Mouse (Mus musculus) hindbrain, embryonic 14.5 days (tissue): ENCODE measurements around the gene Rab40c. TPM values are rescaled to one million over a fixed set of nuclear protein-coding genes. Genes with fewer than 3 reads are reported as not detected.

Experiments
- ATAC-seq: fragments of 200-750 bp; cut with Nextera tagmentation; 2 replicates; pipeline ENCODE4 v1.8.0; 2017; ENCODE audit warnings: moderate number of reproducible peaks, mild to moderate bottlenecking, moderate TSS enrichment, moderate library complexity; ENCODE audit not compliant: low FRiP score
- DNase-seq: peaks from one replicate; pipeline ENCODE4 v3.0.0-alpha.2; 2015; ENCODE audit warnings: low spot score
- H3K27ac ChIP-seq: fragments of 300-500 bp; sonication (generic); 2 replicates; pipeline ENCODE4 v1.5.1; 2014; ENCODE audit warnings: mild to moderate bottlenecking, moderate library complexity
- H3K27me3 ChIP-seq: fragments of 300-500 bp; sonication (generic); 2 replicates; pipeline ENCODE4 v1.6.1; 2014; ENCODE audit warnings: mild to moderate bottlenecking, low read length, mixed read lengths; ENCODE audit not compliant: control insufficient read depth, insufficient read depth
- H3K36me3 ChIP-seq: fragments of 300-500 bp; sonication (generic); replicated peaks from 2 replicates; pipeline ENCODE4 v1.6.1; 2014; ENCODE audit not compliant: control insufficient read depth, insufficient read depth
- H3K4me1 ChIP-seq: fragments of 300-500 bp; sonication (generic); replicated peaks from 2 replicates; pipeline ENCODE4 v1.6.1; 2014; ENCODE audit warnings: antibody characterized with exemption, low read length, mixed read lengths; ENCODE audit not compliant: control insufficient read depth, insufficient read depth
- H3K4me2 ChIP-seq: fragments of 300-500 bp; sonication (generic); replicated peaks from 2 replicates; pipeline ENCODE4 v1.6.1; 2014; ENCODE audit warnings: mild to moderate bottlenecking, moderate library complexity
- H3K4me3 ChIP-seq: fragments of 300-500 bp; sonication (generic); replicated peaks from 2 replicates; pipeline ENCODE4 v1.5.1; 2014; ENCODE audit warnings: mild to moderate bottlenecking, low read length
- H3K9ac ChIP-seq: fragments of 300-500 bp; sonication (generic); 2 replicates; pipeline ENCODE4 v1.6.1; 2014
- H3K9me3 ChIP-seq: fragments of 300-500 bp; sonication (generic); 2 replicates; pipeline ENCODE4 v1.6.1; 2016; ENCODE audit warnings: low read length; ENCODE audit not compliant: control insufficient read depth
- whole genome bisulfite sequencing: fragments of 180-500 bp; shearing (Covaris S2); extraction: QIAGEN DNeasy Blood & Tissue Kit; methylation state at CpG from one replicate; pipeline ENCODE4 v1.1.7; 2014; 5-methylcytosine and 5-hydroxymethylcytosine counted together
- polyA plus RNA-seq: library from polyadenylated mRNA; unstranded; fragments of >200 nt; fragmentation: Nextera tagmentation; extraction: Ambion mirVana; gene quantifications from 2 replicates; pipeline ENCODE4 v1.2.1, GENCODE M21; 2014

Gene Rab40c
- polyA plus RNA-seq, 1 experiment from 2014 or later: 28.1 TPM

DNA sequence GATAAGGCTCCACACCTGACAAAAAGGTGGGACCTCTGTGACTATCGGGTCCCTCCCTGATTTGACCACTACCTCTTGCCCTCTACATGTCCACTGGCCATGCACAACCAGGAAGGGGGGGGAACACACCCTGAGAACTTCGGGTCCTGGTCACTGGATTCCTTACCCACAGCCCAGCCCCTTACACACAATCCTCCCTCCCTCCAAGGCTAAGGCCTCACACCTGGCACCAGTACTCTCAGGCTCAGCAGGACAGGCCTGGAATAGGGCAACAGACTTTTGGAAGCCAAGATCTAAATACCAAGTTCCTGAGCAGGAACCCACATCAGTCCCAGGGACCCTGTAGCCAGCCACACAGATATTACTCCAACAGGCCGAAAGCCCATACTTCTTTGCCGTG lies 80.6 kb downstream of the Rab40c start:
- 87% methylated on average over 4 of the region's 4 CpGs for WGBS
- no peak overlapping the region for H3K4me2 ChIP-seq
- no peaks in the 10 kb centered on the region for H3K9me3 ChIP-seq
- ATAC-seq (no peak), DNase-seq (no peak)
- peaks cover 50% of the 10 kb centered on the region for H3K36me3 ChIP-seq
- H3K4me1 ChIP-seq: peaks cover 52% of the 10 kb centered on the region
- H3K9ac ChIP-seq: no peak overlapping the region
- H3K27me3 ChIP-seq: no peaks in the 10 kb centered on the region
- no peak overlapping the region for H3K27ac ChIP-seq
- no peak overlapping the region for H3K4me3 ChIP-seq

DNA sequence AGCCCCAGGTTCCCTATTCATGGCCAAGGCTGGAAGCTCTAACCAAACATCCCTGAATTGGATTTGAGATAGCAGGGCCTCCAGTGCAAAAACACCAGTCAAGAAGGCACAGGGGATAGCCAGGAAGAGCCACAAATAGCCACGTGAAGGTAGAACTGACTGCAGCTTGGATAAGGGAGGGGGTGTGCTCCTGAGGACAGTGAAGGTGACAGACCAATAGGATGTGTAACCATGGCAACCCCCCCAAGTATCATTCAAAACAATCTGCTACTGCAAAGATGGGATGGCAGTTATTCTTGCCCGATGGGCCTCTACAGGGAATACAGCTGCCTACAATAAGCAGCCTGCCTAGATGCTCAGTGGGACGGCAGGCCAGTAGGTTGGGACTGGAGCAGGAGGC lies 82.0 kb downstream of the Rab40c start:
- peaks cover 49% of the 10 kb centered on the region for H3K4me1 ChIP-seq
- H3K9me3 ChIP-seq: no peaks in the 10 kb centered on the region
- H3K36me3 ChIP-seq: peaks cover 50% of the 10 kb centered on the region
- H3K27me3 ChIP-seq: no peaks in the 10 kb centered on the region
- H3K9ac ChIP-seq: peak overlapping the region; percentile 81
- DNase-seq (no peak), ATAC-seq (no peak)
- peak overlapping the region; percentile 96 for H3K4me2 ChIP-seq
- peak overlapping the region; percentile 89 for H3K27ac ChIP-seq
- 14% methylated on average over 3 of the region's 3 CpGs for WGBS
- peak overlapping the region; percentile 50 for H3K4me3 ChIP-seq

DNA sequence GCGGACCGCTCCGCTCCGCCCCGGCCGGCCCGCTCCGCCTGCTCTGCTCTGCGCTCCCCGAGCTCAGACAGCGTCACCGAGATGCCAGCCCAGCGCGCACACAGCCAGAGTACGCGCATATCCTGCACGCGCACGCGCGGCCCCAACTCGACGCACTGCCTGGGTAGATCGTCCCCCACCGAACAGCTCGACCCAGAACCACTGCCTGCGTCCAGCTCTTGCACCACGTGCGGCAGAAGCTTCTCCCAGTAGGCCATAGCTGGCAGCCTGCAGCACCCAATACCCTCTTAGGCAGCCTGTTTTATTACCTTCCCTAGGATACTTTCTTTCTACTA lies 82.5 kb downstream of the Rab40c start, which contains the start of gene Rhbdl1:
Gene Rhbdl1 (minus strand): TSS at position 220 of the 335 bp plus-strand sequence.
- peak; percentile 38 for ATAC-seq
- no peaks in the 10 kb centered on the region for H3K27me3 ChIP-seq
- DNase-seq: peak; percentile 86
- peaks cover 51% of the 10 kb centered on the region for H3K4me1 ChIP-seq
- peak within 1 kb of the TSS; percentile 50 for H3K4me3 ChIP-seq
- H3K27ac ChIP-seq: peak within 1 kb of the TSS; percentile 89
- peak within 1 kb of the TSS; percentile 96 for H3K4me2 ChIP-seq
- peaks cover 45% of the 10 kb centered on the region for H3K36me3 ChIP-seq
- 1% methylated on average over 28 of the region's 29 CpGs for WGBS
- H3K9me3 ChIP-seq: no peaks in the 10 kb centered on the region
- peak within 1 kb of the TSS; percentile 81 for H3K9ac ChIP-seq

GRCm38 (mm10) chr17:25836397-25837075 lies 83.0 kb downstream of the Rab40c start:
- no peak; the same call in 1 of the 2 replicates for ATAC-seq
- peaks cover 56% of the 10 kb centered on the region for H3K4me1 ChIP-seq
- no peaks in the 10 kb centered on the region for H3K27me3 ChIP-seq
- H3K9ac ChIP-seq: peak overlapping the region; percentile 81
- WGBS: 19% methylated on average over 23 of the region's 23 CpGs
- peak overlapping the region; percentile 50 for H3K4me3 ChIP-seq
- H3K4me2 ChIP-seq: peak overlapping the region; percentile 96
- H3K27ac ChIP-seq: peak overlapping the region; percentile 89
- H3K36me3 ChIP-seq: peaks cover 42% of the 10 kb centered on the region
- H3K9me3 ChIP-seq: no peaks in the 10 kb centered on the region
- DNase-seq: no peak

DNA sequence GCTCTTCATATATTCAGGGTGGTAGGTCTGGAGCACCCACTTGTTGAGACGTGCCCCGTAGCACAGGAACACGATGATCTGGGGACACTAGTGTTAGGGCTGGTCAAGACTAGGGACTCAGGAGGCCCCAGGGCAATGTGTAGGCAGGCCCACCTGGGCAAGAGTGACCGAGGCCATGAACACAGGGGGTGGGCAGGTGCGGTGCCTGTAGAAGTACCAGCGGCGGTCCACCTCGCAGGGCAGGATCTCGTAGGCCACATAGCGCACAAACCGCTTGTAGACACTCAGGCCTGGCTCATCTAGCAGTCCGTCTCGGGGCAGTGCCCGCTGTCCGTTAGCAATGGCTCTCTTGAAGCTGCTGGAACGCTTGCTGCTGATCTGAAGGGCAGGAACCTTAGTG lies 83.7 kb downstream of the Rab40c start:
- no peak overlapping the region for H3K4me3 ChIP-seq
- no peak for ATAC-seq
- WGBS: 89% methylated on average over 16 of the region's 16 CpGs
- H3K27ac ChIP-seq: 0 out of 2 replicates have a peak overlapping the region, but pooled peaks have one; percentile 89
- H3K4me2 ChIP-seq: peak overlapping the region; percentile 96
- peak overlapping the region; percentile 81; the same call in 1 of the 2 replicates for H3K9ac ChIP-seq
- H3K27me3 ChIP-seq: no peaks in the 10 kb centered on the region
- no peaks in the 10 kb centered on the region for H3K9me3 ChIP-seq
- H3K4me1 ChIP-seq: peaks cover 63% of the 10 kb centered on the region
- H3K36me3 ChIP-seq: peaks cover 42% of the 10 kb centered on the region
- no peak for DNase-seq

DNA sequence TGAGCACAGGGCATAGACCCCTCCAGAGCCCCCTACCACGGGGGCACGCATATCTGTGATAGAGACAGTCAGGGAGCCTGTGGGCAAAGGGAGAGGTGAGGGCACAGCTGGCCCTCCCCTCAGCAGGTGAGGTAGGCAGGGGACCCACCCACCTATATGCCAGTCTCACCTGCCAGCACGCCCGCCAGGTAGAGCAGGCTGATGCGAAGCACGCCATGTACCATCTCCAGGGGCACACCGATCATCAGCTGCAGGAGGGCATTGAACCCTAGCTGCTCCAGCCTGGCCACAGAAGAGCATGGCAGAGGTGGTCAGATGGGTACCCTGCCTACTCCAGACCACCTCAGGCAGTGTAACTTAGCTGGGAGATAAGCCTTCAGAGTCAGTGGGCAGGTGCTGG lies 84.2 kb downstream of the Rab40c start:
- Histone ChIP-seq H3K36me3 (peaks cover 42% of the 10 kb centered on the region), H3K27ac (no peak overlapping the region), H3K4me2 (peak overlapping the region; percentile 96), H3K27me3 (no peaks in the 10 kb centered on the region), H3K9ac (no peak overlapping the region), H3K4me1 (peaks cover 68% of the 10 kb centered on the region), H3K9me3 (no peaks in the 10 kb centered on the region), H3K4me3 (no peak overlapping the region)
- DNase-seq (no peak), ATAC-seq (no peak)
- WGBS: 95% methylated on average over 7 of the region's 7 CpGs

GRCm38 (mm10) chr17:25834595-25835222 lies 84.8 kb downstream of the Rab40c start:
- WGBS: 90% methylated on average over 12 of the region's 12 CpGs
- peak overlapping the region; percentile 89 for H3K4me3 ChIP-seq
- no peak overlapping the region for H3K27ac ChIP-seq
- H3K9me3 ChIP-seq: no peaks in the 10 kb centered on the region
- ATAC-seq (no peak), DNase-seq (no peak)
- peak overlapping the region; percentile 96 for H3K4me2 ChIP-seq
- H3K27me3 ChIP-seq: no peaks in the 10 kb centered on the region
- H3K9ac ChIP-seq: peak overlapping the region; percentile 86
- H3K4me1 ChIP-seq: peaks cover 74% of the 10 kb centered on the region
- peaks cover 41% of the 10 kb centered on the region for H3K36me3 ChIP-seq

GRCm38 (mm10) chr17:25833961-25834594 lies 85.4 kb downstream of the Rab40c start:
- 48% methylated on average over 6 of the region's 6 CpGs for WGBS
- Histone ChIP-seq H3K4me1 (peaks cover 77% of the 10 kb centered on the region), H3K27ac (peak overlapping the region; percentile 98), H3K36me3 (peaks cover 35% of the 10 kb centered on the region), H3K4me3 (peak overlapping the region; percentile 89), H3K27me3 (no peaks in the 10 kb centered on the region), H3K9me3 (no peaks in the 10 kb centered on the region), H3K9ac (peak overlapping the region; percentile 86), H3K4me2 (peak overlapping the region; percentile 96)
- DNase-seq: no peak
- ATAC-seq: no peak

- ATAC-seq (peak; percentile 54), DNase-seq (peak; percentile 84)
- H3K4me3 ChIP-seq: peak within 1 kb of the TSS; percentile 89
- peak within 1 kb of the TSS; percentile 96 for H3K4me2 ChIP-seq
- WGBS: under 1% methylated on average over 24 of the region's 24 CpGs
- H3K27me3 ChIP-seq: no peaks in the 10 kb centered on the region
- peak within 1 kb of the TSS; percentile 98 for H3K27ac ChIP-seq
- peaks cover 80% of the 10 kb centered on the region for H3K4me1 ChIP-seq
- H3K36me3 ChIP-seq: peaks cover 28% of the 10 kb centered on the region
- peak within 1 kb of the TSS; percentile 86 for H3K9ac ChIP-seq
- H3K9me3 ChIP-seq: no peaks in the 10 kb centered on the region
Observed at GRCm38 (mm10) chr17:25833291-25833663, 86.2 kb downstream of the Rab40c start, which contains the start of gene Stub1. Stub1 (minus strand) TSS chr17:25833404.
